Mouse (Mus musculus): Measurements from ENCODE around the gene Pde11a. TPM values are rescaled to one million over a fixed set of nuclear protein-coding genes. Genes with fewer than 3 reads are reported as not detected.
A peak's percentile ranks its signal among the peaks of the same experiment; 100 is the strongest.

Gene Pde11a
- total RNA-seq, 1 experiment from 2014 or later = not detected

- ATAC-seq (replicated peaks; ENCODE audit: low read depth, poor library complexity, severe bottlenecking) = no peak
Measured at GRCm38 (mm10) chr2:76101889-76102602, 236.5 kb downstream of the Pde11a start.

DNA sequence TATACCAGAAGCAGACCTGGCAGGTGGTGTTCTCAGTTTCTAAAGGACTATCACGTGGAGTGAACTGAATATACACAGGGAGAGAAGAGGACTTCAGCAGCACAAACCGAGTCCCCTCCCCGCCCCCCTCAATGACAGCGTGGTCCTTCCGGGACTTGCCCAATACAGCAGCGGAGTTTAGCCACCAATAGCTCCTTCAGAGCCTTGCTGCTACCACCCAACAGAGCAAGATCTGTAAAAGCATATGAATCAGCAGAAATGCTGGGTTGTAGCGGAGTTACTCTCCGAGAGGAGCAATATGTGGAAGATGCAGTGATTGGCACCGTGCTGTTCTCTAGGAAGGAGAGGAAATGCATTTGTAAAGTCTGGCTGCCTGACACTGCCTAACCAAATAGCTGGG is 238.0 kb downstream of the Pde11a start:
- no peak for ATAC-seq (replicated peaks; ENCODE audit: low read depth, poor library complexity, severe bottlenecking)

DNA sequence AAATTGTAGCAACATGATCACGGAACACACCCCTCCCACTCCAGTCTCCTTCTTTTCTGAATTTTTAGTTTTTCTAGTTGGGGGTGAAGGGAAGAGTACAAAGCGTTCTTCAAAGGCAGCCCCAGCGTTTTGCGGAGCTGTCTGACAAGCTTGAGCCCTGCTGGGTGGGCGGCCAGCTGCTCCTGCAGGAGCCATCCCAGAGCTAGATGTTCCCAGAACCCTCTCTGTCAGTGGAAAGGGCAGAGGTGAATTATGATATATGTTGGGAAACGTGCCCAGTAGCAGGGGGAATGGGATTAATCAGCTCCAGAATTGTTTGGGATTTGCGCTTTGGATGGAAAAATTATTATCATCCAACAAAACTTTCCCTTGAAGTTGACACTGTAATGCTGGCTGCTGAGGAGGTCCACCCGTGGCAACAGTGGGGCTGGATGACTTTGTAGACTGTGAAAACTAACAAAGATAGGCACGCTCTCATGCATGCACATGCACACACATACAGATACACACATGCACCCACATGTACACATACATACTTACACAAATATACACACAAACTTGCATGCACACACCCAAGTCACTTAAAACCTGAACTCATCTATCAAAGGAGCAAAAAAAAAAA is 238.7 kb downstream of the Pde11a start:
- ATAC-seq (replicated peaks; ENCODE audit: low read depth, poor library complexity, severe bottlenecking) = no peak

GRCm38 (mm10) chr2:76098381-76098780 is 240.2 kb downstream of the Pde11a start:
- no peak for ATAC-seq (replicated peaks; ENCODE audit: low read depth, poor library complexity, severe bottlenecking)

DNA sequence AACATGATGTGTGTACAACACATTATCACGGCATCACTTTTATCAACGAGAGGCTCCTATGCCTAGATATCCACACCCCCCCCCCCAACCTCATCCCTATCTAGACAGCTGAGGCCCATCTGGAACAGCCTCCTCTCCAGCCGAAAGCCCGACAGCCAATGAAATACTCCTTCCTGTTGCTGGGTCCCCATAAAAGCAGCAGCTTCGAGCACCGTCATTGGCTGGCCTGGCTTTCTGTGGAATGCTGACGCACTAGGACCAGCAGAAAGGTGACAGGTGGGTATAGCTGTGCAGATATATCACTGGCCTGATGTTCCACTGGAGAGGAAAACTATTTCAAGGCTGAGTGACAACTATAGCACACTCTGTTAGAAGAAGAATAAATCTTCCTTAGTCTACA is 240.7 kb downstream of the Pde11a start:
- no peak for ATAC-seq (replicated peaks; ENCODE audit: low read depth, poor library complexity, severe bottlenecking)

DNA sequence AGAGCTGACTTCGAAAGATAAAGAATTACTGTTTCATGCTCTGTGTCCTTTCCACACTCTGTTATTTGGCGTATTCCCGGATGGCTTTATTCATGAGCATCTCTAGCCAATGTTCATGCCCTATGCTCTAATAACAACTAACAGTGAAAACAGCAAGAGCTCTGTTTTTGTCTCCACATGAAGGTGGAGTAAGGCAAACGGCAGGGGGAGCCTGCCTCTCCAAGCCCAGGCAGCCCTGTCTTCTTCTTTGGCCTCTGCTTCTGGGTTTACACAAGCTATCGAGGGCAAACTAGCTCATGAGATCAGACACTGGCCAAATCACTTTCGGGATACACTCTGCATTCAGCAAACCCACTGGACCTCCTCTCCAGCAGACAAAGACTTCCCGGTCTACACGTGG is 241.3 kb downstream of the Pde11a start:
- no peak for ATAC-seq (replicated peaks; ENCODE audit: low read depth, poor library complexity, severe bottlenecking)

DNA sequence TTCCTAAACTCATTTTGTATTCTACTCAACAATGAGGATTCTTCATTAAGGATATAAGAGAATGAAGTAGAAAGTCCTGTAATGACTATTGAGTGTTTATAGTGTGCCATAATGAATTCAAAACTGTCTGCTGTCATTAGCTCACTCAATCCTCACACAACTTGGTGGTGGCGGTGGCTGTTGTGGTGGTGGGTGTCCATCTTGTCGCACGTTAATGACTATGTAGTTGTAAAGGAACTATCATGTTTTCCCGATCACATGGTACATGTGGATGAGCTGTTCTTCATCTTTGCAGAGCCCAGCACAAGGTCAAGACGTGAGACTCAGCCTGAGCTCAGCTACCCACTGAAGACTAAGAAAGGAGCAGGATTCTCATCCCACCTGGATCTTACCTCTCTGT is 242.7 kb downstream of the Pde11a start:
- ATAC-seq (replicated peaks; ENCODE audit: low read depth, poor library complexity, severe bottlenecking) = no peak

DNA sequence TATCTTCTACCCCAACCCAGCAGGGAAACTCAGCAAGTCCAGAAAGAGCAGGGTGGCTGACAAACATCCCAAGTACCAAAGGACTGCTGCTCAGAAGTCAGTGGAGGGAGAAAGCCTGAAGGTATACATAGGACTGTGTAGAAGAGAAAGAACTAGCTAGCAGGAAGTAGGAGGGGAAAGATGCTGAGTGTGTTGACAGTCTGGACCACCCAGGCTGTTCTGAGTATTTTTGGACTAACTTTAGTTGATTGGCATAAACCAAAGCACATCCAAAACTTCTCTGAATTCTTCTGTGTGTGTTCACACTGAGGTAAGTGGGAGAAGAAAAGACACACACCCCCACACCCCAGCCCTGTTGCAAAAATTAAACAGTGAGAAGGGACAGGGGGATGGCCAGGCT is 248.1 kb downstream of the Pde11a start:
- no peak for ATAC-seq (replicated peaks; ENCODE audit: low read depth, poor library complexity, severe bottlenecking)

- ATAC-seq (replicated peaks; ENCODE audit: low read depth, poor library complexity, severe bottlenecking) = no peak
Measured at GRCm38 (mm10) chr2:76088844-76089243, 249.7 kb downstream of the Pde11a start.

DNA sequence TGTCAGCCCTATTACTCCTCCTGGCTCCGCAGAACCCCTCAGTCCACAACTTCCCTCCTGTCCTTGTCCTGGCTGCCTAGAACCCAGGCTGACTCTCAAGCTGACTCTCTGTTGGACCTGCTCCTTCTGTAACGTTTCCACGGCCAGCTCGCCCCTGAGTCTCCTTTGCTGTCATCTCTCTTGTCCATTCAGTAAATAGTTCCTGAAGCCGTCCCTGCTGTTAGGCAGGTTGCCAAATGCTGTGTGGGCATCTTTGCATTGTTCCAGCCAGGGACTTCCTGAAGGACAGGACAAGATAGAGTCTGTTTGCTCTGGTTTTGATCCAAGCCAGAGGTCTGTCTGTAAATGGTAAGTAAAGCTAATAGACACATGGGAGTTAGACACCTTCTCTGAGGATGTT is 250.2 kb downstream of the Pde11a start:
- ATAC-seq (replicated peaks; ENCODE audit: low read depth, poor library complexity, severe bottlenecking) = no peak

- ATAC-seq (replicated peaks; ENCODE audit: low read depth, poor library complexity, severe bottlenecking) = no peak
Measured at GRCm38 (mm10) chr2:76087170-76087569, 251.4 kb downstream of the Pde11a start.

DNA sequence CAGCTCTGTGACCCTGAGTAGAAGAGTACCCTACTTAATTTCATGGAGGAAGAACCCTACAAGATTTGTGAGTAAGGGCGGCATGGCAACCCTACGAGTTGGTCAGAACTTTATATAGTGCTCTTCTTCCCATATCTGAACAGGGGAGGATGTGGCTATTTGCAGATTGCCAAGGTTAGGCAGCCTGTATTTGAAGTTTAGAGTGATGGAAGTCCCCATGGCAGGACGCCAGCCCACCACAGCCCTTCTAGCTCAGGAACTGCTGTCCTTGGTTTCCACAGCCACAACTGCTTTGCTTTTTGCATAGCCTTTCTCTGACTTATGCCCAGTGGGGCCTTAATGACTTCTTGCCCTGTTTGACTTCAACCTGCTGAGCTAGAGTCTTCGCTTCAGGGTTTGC is 253.6 kb downstream of the Pde11a start:
- peak; percentile 82 for ATAC-seq (replicated peaks; ENCODE audit: low read depth, poor library complexity, severe bottlenecking)

DNA sequence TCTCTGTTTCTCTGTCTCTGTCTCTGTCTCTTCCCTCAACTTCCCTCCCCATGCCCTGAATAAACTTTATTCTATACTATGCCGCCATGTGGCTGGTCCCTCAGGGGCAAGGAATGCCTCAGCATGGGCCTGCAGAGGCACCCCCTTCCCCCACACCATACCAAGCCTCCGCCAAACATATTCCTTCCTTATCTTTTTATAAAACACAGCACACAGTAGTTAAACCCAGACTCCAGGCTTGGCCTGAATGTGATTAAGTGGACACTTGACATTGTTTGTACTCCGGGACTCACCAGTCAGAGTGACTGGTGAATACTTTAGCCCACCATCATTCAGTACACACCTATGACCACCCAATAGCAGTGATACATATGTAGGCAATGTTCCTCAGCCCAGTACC is 254.7 kb downstream of the Pde11a start:
- no peak for ATAC-seq (replicated peaks; ENCODE audit: low read depth, poor library complexity, severe bottlenecking)

- no peak for ATAC-seq (replicated peaks; ENCODE audit: low read depth, poor library complexity, severe bottlenecking)
Measured at GRCm38 (mm10) chr2:76083396-76083795, 255.2 kb downstream of the Pde11a start.

GRCm38 (mm10) chr2:76081991-76082390 is 256.6 kb downstream of the Pde11a start:
- no peak for ATAC-seq (replicated peaks; ENCODE audit: low read depth, poor library complexity, severe bottlenecking)

- no peak for ATAC-seq (replicated peaks; ENCODE audit: low read depth, poor library complexity, severe bottlenecking)
Measured at GRCm38 (mm10) chr2:76080549-76080948, 258.0 kb downstream of the Pde11a start.

- no peak for ATAC-seq (replicated peaks; ENCODE audit: low read depth, poor library complexity, severe bottlenecking)
Measured at GRCm38 (mm10) chr2:76076838-76077237, 261.7 kb downstream of the Pde11a start.

GRCm38 (mm10) chr2:76076047-76076446 is 262.5 kb downstream of the Pde11a start:
- ATAC-seq (replicated peaks; ENCODE audit: low read depth, poor library complexity, severe bottlenecking) = no peak

DNA sequence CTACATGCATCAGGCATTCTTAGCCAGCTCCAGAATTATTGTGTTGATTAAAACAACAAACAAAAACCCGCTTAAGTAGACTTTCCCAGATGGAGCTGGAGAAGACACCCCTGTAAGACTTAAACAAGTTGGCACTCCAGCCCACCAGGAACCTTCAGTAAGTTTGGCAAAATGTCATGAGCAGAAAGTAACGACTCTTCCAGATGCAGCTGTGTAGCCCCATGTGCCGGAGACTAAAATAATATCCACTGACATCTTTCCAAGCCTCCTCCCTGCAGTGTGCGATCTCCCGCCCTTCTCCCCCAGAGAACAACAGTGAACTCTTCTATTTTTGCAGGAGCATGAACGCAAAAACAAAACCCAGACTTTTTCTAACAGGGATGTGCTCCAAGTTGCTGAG is 265.5 kb downstream of the Pde11a start:
- no peak for ATAC-seq (replicated peaks; ENCODE audit: low read depth, poor library complexity, severe bottlenecking)

DNA sequence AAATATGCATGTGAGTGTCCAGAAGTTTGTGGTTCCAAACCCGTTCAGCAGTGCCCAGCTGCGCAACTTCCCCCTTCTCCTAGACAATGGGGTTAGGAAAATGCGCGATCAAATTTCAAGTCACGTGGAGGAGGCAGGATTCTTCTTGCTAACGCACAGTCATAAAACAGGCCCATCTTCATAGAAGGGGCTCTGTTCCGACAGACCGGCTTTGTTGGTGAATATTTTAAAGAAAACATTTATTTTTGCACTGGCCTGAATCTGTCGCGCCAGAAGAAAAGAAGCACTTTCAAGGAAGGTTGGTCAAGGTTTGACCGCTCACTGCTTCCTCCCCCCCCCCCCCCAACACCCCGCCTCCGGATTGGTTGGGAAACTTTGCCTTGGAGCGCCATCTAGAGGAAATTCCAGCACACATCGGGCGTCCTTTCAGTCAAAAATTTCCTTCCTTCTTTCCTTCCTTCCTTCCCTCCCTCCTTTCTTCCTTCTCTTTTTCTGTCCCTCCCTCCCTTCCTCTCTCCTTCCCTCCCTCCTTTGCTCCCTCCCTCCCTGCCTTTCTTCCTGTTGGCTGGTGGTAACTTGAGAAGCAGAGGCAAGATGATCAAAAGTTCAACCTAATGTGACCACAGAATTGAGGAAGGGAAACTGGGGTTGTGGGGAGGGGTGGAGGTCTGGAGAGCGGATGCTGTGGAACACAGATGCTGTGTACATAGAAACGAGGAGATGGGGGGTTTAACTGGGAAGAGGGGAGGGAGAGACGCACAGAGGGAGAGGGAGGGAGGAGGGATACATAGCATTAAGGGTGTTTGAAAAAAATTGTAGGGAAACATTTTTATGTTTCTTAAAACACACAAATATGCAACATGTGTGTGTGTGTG is 267.9 kb downstream of the Pde11a start:
- ATAC-seq (replicated peaks; ENCODE audit: low read depth, poor library complexity, severe bottlenecking) = peak; percentile 90

DNA sequence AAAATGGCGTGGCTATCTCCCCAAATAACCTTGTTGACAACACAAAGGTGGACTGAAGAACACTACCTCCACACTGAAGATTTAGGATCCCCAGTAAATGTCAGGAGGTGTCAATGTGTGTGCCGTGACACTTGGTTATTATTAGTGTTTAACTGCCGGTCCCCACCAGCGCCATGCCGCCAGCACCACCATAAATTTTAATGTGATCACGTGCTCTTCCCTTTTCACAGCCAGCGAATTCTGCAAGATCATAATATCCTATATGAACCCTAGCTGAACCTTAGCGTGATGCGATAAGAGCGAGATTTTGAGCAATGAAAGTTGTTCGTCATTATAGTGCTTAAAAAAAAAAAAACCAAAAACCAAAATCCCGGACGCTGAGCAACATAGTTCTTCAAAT is 269.3 kb downstream of the Pde11a start:
- ATAC-seq (replicated peaks; ENCODE audit: low read depth, poor library complexity, severe bottlenecking) = no peak

All from common myeloid progenitor, adult 5-6 weeks (primary cell).